Mouse (Mus musculus) CD4-positive, CD25-positive, alpha-beta regulatory T cell, adult 2 months (primary cell): ENCODE measurements around the gene Rab11fip3.

ENCODE experiments used
- DNase-seq: peaks from one replicate; pipeline ENCODE4 v3.0.0-alpha.2; 2012; ENCODE audit warnings: low read depth, low spot score

The Rab11fip3 gene

DNA sequence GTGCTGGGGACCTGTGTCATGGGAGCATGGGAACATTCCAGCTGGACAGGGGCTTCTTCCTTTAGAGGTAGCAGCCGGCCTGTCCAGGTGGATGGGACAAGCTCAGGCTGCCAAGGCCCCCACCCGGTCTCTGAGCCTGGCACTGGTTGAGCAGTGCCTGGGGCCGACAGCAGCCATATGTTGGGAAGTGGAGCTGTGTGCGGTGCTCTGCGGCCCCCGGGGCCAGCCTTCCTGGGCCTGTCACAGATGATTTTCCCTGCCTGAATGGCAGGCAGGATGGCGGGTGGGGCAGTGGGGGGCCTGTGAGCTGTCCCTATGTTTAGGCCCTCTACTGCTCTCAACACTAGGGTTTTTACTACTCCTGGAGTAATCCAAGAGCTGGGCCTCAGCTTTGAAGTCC, 113.2 kb downstream of the Rab11fip3 start:
- DNase-seq, result no peak

DNA sequence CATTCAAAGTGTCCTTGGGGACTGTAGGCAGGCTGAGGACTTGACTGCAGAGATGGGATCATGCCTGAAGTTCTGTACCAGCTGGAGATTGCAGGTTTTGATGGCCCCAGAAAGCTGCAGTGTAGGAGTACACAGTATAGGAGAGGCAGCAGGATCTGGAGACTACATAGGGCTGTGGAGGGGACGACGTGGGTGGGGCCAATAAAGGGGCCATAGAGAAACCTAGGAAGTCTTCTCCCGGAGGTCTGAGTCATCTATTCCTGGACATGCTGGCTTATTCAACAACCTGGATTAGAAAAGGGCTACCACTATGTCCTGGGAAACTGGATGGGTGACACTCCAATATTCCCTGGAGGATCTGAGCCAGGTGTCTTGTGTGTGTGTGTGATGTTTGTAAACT, 113.6 kb downstream of the Rab11fip3 start:
- no peak for DNase-seq

DNA sequence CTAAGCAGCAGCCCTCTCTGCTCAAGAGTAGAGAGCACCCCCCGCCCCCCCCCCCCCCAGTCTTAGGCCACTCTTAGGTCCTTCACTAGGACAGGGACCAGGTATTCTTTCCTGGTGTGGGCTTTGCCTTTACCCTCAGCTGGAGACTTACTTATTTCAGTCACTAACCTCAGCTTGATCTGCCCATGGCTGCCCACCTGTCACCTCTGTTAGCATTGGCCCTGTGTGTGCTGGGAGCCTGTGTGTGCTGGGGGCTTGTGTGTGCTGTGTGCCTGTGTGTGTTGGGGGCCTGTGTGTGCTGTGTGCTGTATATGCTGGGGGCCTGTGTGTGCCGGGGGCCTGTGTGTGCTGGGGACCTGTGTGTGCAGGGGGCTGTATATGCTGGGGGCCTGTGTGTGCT, 114.7 kb downstream of the Rab11fip3 start:
- no peak for DNase-seq

DNA sequence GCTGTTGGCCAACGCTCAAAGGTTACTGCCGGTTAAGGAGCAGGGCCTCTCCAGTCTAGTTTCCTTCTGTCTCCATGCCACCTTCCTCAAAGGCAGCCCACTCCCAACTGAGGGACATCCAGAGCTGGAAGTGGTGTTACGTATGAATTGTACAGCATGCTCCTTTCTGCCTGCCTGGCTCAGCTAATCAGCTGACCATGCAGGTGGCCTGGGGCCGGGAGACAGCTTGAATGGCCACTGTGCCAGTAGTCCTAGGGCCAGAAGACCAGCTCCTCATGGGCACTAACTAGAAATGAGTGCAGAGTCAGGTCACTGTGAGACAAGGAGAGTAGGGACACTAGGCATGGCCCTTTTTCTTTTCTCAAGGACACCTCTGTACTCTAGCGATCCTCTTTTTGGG, 116.2 kb downstream of the Rab11fip3 start:
- DNase-seq, result no peak

DNA sequence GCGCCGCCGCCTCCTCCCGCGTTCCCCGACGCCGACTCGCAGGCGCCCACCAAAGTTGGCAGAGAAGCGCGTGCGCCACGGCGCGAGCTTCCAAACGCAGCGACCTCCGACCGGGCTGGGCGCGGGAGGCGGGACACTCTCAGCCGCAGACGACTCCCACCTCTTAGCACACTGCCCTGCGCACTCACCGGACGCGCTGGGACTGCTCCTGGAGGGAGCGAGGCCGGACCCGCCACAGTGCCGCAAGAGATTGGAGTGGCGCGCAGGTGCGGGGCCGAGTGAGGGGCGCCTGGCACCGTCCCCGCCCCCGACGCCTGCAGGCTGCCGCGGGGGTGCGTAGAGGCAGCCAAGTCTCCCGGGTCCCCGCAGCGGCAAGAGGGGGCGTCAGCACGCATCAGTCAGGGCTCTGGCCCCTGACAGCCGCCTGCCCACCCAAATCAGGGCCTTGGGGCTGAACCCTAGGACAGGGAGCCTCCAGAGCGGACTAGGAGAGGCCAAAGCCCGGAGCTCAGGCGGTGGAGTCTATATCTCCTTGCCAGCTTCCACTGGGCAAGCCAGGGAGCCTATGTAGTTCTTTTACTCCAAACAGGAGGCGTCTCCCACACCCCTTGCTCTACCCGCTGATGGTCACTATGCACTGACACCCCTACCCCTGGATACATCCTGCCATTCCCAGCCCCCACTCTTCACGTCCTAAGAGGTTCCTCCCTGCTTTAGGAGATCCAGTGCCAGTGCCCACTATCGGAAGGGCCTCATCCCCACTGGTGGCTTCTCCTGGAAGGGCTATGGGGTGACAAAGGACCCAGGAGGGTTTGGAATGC, 117.3 kb downstream of the Rab11fip3 start, which contains the start of gene A930017K11Rik:
TSS of gene A930017K11Rik (minus strand) at position 763 of the 821 bp plus-strand sequence.
- no peak for DNase-seq

DNA sequence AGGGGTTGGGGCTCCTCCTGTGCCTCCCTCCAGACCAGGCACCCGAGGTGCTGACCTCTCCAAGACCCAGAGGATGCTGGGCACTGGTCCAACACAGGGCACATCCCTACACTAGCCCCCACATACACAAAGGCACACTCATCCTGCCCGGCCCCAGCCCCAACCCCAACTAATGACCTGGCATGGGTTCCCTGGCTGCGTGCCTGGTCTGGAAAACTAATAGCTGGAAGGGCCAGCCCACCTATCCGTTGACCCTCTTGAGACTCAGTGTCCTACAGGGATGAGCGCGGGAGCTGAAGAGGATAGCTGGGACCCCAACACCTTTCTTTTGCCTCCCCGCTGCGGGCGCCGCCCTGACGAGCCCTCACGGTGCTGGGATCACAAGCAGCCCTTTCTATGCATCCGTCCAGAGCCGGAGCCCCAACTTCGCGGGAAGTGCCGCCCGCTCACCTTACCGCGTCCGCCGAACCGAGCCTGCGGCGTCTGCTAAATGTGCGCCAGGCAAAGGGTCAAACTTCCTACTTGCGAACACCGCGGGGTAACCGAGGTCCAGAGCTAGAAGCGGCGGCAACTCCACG, 118.0 kb downstream of the Rab11fip3 start:
- no peak for DNase-seq

DNA sequence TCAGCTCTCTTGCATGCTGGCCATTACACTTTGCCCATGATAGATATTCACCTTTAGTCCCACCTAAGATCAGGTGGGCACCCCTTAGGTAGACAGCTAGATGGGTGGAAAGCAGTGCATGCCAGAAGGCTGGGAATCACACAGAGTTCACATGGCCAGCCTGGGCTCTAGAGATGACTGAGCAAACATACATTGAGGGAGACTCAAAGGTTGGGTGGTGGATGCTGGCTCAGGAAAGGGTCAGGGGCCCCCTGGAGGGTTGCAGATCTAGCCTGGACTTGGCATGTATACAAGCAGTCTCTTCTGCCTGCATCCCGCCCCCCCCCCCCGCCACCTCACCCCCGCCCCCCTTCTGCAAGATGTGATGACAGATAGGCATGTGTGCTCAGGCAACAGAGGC, 118.6 kb downstream of the Rab11fip3 start:
- DNase-seq, result no peak

DNA sequence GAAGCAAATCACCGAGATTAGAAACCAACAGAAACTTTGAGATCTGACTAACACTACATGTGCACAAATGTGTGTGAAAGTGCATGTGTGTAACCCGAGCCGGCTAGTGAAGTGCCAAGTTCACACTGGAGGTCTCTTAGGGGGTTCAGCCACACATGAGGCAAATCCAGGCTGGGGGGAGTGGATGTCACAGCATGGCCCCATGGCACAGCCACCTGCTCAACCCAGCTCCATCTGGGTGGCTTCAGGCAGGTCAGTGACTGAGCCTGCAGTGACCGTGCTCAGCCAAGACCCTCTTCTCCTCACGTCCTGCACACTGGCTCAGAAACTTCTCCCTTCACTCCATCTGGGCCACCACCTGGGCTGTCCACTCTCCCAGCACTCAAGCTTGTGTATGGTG, 119.4 kb downstream of the Rab11fip3 start:
- DNase-seq, result no peak

DNA sequence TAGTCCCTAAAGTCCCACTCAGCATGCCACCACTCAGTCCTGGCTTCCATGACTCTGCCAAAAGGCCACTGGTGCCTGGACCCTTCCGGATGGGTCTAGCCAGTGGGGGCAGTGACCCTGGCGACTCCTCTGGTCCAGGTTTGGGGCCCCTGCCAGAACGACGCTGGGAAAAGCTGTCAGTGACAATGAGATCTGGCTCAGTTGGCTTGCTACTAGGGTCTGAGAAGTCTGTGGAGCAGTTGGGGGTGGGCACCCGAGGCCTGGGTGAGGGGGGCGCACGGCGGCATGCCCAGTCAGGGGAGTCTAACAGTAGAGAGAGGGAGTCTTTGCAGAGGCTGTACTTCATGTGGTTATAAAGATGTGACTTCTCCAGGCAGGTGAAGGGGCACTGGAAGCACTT, 121.3 kb downstream of the Rab11fip3 start:
- no peak for DNase-seq

DNA sequence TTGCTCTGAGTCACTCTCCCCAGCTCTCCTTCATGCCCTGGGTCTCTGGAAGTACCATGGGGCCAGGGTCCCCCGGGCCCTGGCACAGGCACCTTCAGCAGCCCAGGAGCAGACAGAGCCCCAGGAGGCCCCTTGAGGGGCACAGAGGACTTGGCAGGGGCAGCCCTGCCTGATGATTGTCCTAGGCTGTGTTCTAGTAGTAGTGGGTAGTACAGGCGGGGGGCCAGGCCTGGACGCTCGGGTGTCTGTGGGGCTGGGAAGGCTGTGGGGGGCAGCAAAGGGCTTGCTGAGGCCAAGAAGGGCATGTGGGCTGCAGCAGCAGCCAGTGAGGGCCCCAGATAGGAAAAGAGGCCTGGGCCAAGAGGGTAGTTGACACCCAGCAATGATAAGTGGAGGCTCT, 121.8 kb downstream of the Rab11fip3 start:
- DNase-seq, result no peak

DNA sequence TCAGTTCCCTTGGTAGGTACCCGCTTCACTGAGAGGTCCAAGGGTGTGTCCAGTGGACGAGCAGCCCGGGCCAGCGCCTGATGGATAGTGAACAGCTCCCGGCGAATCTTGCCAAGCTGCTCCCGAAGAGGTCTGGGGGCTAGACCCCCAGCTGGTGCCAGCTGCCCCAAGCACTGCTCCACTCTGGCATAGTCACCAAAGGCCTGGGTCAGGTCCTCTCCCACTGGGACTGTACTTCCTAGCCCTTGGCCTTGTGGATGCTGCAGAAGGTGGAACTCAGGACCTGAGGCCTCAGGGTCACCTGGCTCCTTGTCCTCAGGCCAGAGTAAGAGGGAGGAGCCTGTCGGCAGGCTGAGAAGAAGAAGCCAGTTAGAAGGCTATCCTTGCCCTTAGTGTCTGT, 122.5 kb downstream of the Rab11fip3 start:
- no peak for DNase-seq

DNA sequence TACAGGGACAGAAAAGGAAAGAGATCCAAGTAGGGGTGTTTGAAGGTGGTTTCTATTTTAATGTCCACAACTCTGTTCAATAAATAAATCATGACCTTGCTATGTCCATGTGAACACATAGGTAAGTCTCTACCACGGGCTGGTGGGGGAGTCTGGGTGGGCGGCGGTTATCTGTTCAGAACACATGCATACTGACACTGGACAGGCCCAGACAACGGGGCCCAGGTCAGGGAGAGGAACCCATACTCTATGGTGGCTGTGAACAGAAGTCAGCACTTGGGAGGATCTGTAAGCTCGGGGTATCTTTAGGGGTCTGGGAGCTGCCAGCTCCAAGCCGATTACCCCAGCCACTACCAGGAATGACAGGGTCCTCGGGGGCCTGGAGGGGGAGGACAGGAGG, 123.0 kb downstream of the Rab11fip3 start:
- no peak for DNase-seq

DNA sequence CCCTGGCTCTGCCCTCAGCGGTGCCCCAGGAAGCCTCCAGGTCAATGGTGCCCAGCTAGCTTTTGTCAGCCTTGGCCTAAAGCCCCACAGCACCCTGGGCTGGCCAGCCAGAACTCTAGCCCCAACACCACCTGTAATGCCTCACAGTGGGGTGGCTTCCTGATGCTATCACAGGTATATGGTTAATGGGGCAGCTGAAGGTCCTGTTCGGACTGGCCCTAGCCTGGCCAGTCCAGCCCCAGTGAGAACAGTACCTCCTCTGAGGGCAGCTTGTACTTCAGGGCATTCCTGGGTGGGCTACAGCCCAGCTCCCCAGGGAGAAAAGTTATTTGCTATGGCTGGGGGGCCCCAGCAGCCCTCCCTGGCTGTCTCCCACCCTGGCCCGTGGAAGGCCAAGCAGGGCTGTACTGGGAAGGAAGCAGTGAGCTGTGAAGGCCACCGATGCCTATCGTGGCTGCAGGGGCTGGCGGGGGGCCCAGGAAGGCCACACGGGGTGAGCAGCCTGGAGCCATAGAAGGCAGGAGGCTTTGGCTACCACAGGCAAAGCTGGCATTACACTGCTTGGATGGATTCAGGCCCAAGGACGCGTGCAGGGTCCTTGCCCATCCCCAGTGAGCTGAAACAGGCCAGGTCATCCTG, 123.7 kb downstream of the Rab11fip3 start:
- no peak for DNase-seq

DNA sequence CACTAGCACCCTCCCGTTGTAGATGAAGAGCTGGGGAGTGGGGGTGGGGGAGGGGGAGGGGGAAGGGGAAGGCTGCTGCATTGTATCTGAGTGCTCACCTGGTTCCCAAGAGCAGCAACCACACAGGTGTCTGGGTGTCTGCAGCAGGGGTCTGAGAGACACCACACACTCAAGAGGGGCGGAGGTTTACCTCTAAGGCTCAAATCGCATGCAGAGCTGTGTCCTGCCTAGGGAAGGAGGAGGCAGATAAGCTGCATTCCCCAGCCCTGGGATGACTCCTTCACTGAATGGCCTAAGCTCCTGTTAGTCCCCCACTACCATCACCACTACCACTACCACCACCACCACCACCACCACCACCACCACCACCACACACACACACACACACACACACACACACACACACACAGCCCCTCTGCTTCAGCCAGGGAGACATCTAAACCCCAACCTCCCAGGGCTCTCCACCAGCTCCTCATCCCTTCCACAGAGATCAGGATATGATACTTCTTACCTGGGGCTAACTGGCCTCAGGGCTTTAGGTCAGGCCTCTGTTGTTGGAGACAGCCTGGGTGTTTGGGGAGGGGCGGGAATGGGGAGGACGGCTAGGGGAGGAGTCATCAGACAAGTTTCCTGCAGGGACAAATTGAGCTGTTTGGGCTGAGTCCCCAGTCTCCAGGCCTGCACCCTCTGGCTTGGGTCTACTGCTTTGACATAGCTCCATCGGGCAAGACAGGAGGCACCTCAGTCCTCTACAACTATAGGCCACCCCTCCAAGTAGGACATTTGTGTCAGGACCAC, 124.8 kb downstream of the Rab11fip3 start, which contains the start of the genes Pigq and Nhlrc4:
TSS of gene Pigq (minus strand) at position 571 of the 798 bp plus-strand sequence.
TSS of gene Nhlrc4 (minus strand) at position 596 of the 798 bp plus-strand sequence.
- no peak for DNase-seq

DNA sequence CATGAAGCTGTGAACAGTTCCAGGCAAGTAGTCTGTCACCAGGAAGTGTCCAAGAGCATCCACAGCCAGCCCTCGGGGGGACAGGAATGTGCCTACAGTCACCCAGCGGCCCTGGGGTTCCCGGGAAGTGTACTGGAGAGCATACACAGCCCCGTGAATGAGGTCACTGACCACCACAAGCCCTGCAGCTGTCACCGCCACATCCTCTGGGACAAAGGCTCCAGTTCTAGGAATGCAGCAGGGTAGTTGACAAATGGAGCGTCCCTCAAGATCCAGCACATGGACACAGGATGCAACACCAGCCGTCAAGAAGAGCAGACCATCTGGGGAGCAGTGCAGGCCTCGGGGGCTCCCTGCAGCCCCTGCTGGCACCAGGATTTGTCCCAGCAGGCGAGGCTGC, 125.6 kb downstream of the Rab11fip3 start:
- DNase-seq, result no peak

DNA sequence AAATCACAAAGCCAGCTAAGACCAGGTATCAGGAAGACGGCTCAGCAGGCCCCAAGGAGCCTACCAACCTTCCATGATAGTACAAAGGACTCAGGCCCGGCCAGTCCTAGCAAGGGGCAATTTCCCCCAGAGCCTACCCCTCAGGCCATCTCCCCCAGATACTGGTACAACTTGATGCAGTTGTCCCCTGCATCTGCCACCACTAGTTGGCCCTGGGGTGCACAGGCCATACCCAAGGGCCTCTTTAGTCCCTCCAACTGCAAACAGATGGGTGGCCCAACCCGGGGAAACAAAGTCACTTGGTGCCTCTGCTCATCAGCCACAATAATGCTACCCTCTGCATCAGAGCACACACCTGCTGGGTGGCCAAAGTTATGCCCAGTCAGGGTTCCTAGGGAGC, 126.1 kb downstream of the Rab11fip3 start:
- DNase-seq, result no peak

DNA sequence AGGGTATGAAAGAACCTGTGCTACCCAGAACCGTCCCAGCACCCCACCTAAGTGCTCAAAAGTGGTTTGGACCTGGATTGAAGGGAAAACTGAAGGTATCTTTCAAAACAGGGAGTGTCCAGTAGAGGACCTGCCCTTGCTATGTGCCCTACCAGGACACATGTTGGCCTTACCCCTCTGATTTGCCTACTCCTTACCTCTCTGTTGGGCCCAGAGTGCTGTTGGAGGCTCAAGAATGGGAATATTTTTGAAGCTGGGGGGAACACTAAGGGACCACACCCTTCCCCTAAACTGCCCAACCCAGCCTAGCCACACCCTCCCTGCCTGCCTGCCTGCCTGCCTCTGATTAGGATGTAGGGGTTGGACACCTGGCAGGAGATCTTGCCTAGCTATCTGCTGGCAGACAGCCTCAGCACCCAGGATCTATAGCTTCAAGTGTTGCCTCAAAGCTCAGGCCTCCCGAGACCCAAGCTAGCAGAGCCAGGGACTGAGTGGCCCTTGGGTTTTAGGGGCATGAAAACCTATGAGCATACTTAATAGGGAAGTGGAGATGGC, 126.7 kb downstream of the Rab11fip3 start:
- DNase-seq, result no peak

DNA sequence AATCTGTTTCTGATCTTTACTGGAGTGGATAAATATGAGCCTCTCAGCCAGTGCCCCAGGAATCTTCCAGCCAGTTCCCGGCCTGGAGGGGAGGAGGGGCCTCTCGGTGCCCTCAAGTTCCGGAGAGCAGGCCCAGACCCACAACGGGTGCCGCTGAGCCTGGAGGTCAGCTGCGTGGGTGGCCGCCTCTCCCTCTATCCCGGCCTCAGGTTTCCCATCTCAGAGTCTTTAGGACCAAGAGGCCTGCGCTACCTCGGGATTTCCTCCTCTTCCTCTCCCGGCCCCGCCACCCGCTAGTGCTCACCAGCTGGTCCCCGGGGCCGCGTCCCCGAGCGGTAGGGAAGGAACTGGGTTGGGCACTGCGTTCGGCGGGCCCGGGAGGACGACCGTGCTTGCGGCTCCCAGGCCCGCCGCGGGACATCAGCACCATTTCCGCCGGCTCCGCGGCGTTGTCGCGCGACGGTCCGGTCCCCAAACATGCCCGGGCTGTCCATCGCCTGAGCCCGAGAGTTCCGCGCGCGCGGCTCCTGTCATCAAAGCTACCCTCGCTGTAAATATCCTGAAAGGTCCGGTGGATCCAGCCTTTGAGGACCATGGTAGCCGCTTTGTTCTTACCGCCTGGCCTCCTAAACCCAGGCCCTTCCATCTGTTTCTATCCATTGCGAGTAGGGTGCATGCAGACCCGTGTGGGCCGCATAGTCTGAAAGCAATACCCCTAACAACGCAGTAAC, 127.7 kb downstream of the Rab11fip3 start:
- peak; percentile 84 for DNase-seq
